Mouse (Mus musculus): ENCODE results near the gene Mrpl9. TPM values are rescaled to one million over a fixed set of nuclear protein-coding genes. Genes with fewer than 3 reads are reported as not detected.
A peak's percentile ranks its signal among the peaks of the same experiment; 100 is the strongest.

Mrpl9 gene
- polyA plus RNA-seq, 1 experiment from 2014 or later, result 57.2 TPM

DNA sequence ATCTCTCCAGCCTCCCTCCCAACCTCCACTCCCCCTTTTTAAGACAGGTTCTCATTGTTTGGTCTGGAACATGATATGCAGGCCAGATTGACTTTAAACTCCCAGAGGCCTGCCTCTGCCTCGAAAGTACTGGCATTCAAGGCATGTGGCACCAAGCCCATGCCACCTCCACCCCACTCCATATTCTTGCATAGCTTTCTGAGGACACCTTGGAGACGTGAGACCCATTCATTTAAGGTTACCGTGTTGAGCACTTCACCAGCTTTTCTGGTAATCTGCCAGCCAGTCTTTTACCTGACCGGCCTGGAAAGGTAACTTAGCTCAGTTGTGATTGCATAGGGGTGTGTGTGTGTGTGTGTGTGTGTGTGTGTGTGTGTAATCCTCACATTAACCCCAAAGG lies 37.6 kb upstream of the Mrpl9 start:
- H3K4me1 ChIP-seq (ENCODE audit: control insufficient read depth, insufficient read depth, low read length), result 0 out of 2 replicates have a peak, but pooled peaks cover 2% of the 10 kb centered on the region
- H3K9me3 ChIP-seq (replicated peaks; ENCODE audit: control insufficient read depth, low read length), result no peaks in the 10 kb centered on the region
- no peak overlapping the region for H3K27ac ChIP-seq (ENCODE audit: low read depth, low read length)
- no peak overlapping the region for H3K9ac ChIP-seq (ENCODE audit: low read length)
- H3K27me3 ChIP-seq (replicated peaks; ENCODE audit: control insufficient read depth, insufficient read depth, low read length), result no peaks in the 10 kb centered on the region
- no peak overlapping the region for H3K4me2 ChIP-seq (ENCODE audit: low read length)
- no peak overlapping the region for H3K4me3 ChIP-seq (ENCODE audit: low read depth, low read length)
- ATAC-seq, result no peak
- no peaks in the 10 kb centered on the region for H3K36me3 ChIP-seq (ENCODE audit: control insufficient read depth, insufficient read depth, low read length)
- no peak for DNase-seq (ENCODE audit: low spot score)
- WGBS, result 80% methylated on average over 4 of the region's 4 CpGs

- DNase-seq (ENCODE audit: low spot score) (no peak), ATAC-seq (peak; percentile 62)
- 4% methylated on average over 25 of the region's 25 CpGs for WGBS
- peak overlapping the region; percentile 67 for H3K27ac ChIP-seq (ENCODE audit: low read depth, low read length)
- no peaks in the 10 kb centered on the region for H3K9me3 ChIP-seq (replicated peaks; ENCODE audit: control insufficient read depth, low read length)
- H3K4me3 ChIP-seq (ENCODE audit: low read depth, low read length), result peak overlapping the region; percentile 57
- peak overlapping the region; percentile 76 for H3K9ac ChIP-seq (ENCODE audit: low read length)
- H3K36me3 ChIP-seq (ENCODE audit: control insufficient read depth, insufficient read depth, low read length), result no peaks in the 10 kb centered on the region
- peak overlapping the region; percentile 89 for H3K4me2 ChIP-seq (ENCODE audit: low read length)
- H3K4me1 ChIP-seq (ENCODE audit: control insufficient read depth, insufficient read depth, low read length), result 0 out of 2 replicates have a peak, but pooled peaks cover 7% of the 10 kb centered on the region
- no peaks in the 10 kb centered on the region for H3K27me3 ChIP-seq (replicated peaks; ENCODE audit: control insufficient read depth, insufficient read depth, low read length)
These were observed 30.6 kb upstream of the Mrpl9 start for GRCm38 (mm10) chr3:94412530-94412929.

GRCm38 (mm10) chr3:94413031-94413679 lies 30.0 kb upstream of the Mrpl9 start, which contains the start of gene Tdrkh:
TSS of gene Tdrkh (plus strand) at chr3:94413273.
- Histone ChIP-seq H3K4me2 (ENCODE audit: low read length) (peak within 1 kb of the TSS; percentile 89), H3K9me3 (replicated peaks; ENCODE audit: control insufficient read depth, low read length) (no peaks in the 10 kb centered on the region), H3K4me1 (ENCODE audit: control insufficient read depth, insufficient read depth, low read length) (0 out of 2 replicates have a peak, but pooled peaks cover 7% of the 10 kb centered on the region), H3K4me3 (ENCODE audit: low read depth, low read length) (peak within 1 kb of the TSS; percentile 57), H3K9ac (ENCODE audit: low read length) (peak within 1 kb of the TSS; percentile 76), H3K36me3 (ENCODE audit: control insufficient read depth, insufficient read depth, low read length) (no peaks in the 10 kb centered on the region), H3K27me3 (replicated peaks; ENCODE audit: control insufficient read depth, insufficient read depth, low read length) (no peaks in the 10 kb centered on the region), H3K27ac (ENCODE audit: low read depth, low read length) (peak within 1 kb of the TSS; percentile 67)
- ATAC-seq (peak; percentile 100), DNase-seq (ENCODE audit: low spot score) (peak; percentile 99)
- WGBS, result 7% methylated on average over 52 of the region's 52 CpGs

GRCm38 (mm10) chr3:94430980-94431379 lies 12.1 kb upstream of the Mrpl9 start:
- WGBS, result 89% methylated on average over 2 of the region's 2 CpGs
- no peak for ATAC-seq
- H3K9ac ChIP-seq (ENCODE audit: low read length), result no peak overlapping the region

DNA sequence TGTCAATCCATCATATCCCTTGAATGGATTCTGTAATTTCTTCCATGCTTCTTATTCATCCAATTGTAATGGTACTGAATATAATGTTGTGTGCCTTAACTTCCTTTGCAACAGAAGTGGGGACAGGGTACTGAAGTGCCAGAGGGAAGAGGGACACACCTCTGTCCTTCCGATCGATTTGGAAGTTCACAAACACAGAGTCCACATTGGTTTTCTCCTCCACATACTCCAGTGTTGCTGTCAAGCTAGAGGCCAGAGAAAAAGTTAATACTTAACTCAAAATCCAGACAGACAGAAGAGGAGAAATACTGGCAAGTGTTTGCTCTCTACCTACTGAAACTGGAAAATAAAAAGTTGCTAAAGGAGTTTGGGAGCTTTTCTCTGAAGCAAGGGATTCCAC lies 8.8 kb upstream of the Mrpl9 start:
- H3K27me3 ChIP-seq (replicated peaks; ENCODE audit: control insufficient read depth, insufficient read depth, low read length), result no peaks in the 10 kb centered on the region
- ATAC-seq, result no peak
- no peak overlapping the region for H3K27ac ChIP-seq (ENCODE audit: low read depth, low read length)
- H3K4me1 ChIP-seq (ENCODE audit: control insufficient read depth, insufficient read depth, low read length), result no peaks in the 10 kb centered on the region
- DNase-seq (ENCODE audit: low spot score), result no peak
- no peak overlapping the region for H3K4me2 ChIP-seq (ENCODE audit: low read length)
- 94% methylated on average over 2 of the region's 2 CpGs for WGBS
- H3K36me3 ChIP-seq (ENCODE audit: control insufficient read depth, insufficient read depth, low read length), result peaks cover 19% of the 10 kb centered on the region
- no peak overlapping the region for H3K9ac ChIP-seq (ENCODE audit: low read length)
- no peaks in the 10 kb centered on the region for H3K9me3 ChIP-seq (replicated peaks; ENCODE audit: control insufficient read depth, low read length)
- no peak overlapping the region for H3K4me3 ChIP-seq (ENCODE audit: low read depth, low read length)

More at GRCm38 (mm10) chr3:94430980-94431379, 12.1 kb upstream of the Mrpl9 start:
- Histone ChIP-seq H3K27me3 (replicated peaks; ENCODE audit: control insufficient read depth, insufficient read depth, low read length) (no peaks in the 10 kb centered on the region), H3K36me3 (ENCODE audit: control insufficient read depth, insufficient read depth, low read length) (peaks cover 47% of the 10 kb centered on the region), H3K4me3 (ENCODE audit: low read depth, low read length) (no peak overlapping the region), H3K27ac (ENCODE audit: low read depth, low read length) (no peak overlapping the region), H3K4me2 (ENCODE audit: low read length) (no peak overlapping the region), H3K9me3 (replicated peaks; ENCODE audit: control insufficient read depth, low read length) (no peaks in the 10 kb centered on the region), H3K4me1 (ENCODE audit: control insufficient read depth, insufficient read depth, low read length) (no peaks in the 10 kb centered on the region)
- no peak for DNase-seq (ENCODE audit: low spot score)

GRCm38 (mm10) chr3:94436420-94436819 lies 6.7 kb upstream of the Mrpl9 start:
- 86% methylated on average over 9 of the region's 9 CpGs for WGBS
- no peak overlapping the region for H3K4me3 ChIP-seq (ENCODE audit: low read depth, low read length)
- DNase-seq (ENCODE audit: low spot score), result no peak
- no peak overlapping the region for H3K9ac ChIP-seq (ENCODE audit: low read length)
- H3K27ac ChIP-seq (ENCODE audit: low read depth, low read length), result no peak overlapping the region
- H3K9me3 ChIP-seq (replicated peaks; ENCODE audit: control insufficient read depth, low read length), result no peaks in the 10 kb centered on the region
- no peaks in the 10 kb centered on the region for H3K4me1 ChIP-seq (ENCODE audit: control insufficient read depth, insufficient read depth, low read length)
- no peaks in the 10 kb centered on the region for H3K27me3 ChIP-seq (replicated peaks; ENCODE audit: control insufficient read depth, insufficient read depth, low read length)
- ATAC-seq, result no peak
- H3K4me2 ChIP-seq (ENCODE audit: low read length), result no peak overlapping the region
- no peaks in the 10 kb centered on the region for H3K36me3 ChIP-seq (ENCODE audit: control insufficient read depth, insufficient read depth, low read length)

DNA sequence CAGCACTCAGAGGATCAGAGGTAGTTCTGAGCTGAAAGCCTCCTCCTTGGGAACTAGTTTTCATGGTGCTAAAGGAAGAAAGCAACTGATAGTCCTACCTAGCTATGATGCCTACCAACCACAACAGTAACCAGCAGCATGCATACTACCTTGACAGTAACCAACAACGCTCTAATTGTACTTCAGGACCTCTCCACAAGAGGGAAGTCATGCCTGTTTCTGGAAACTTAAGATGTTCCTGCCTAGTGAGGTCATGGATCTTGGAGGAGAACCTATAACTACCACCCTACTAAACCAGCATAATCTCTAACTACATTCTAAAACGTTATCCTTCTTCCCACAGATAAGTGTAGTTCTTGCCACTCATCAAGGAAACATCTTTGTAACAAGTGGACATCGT lies 1.9 kb upstream of the Mrpl9 start:
- no peaks in the 10 kb centered on the region for H3K9me3 ChIP-seq (replicated peaks; ENCODE audit: control insufficient read depth, low read length)
- peaks cover 2% of the 10 kb centered on the region; the same call in 1 of the 2 replicates for H3K4me1 ChIP-seq (ENCODE audit: control insufficient read depth, insufficient read depth, low read length)
- no peaks in the 10 kb centered on the region for H3K27me3 ChIP-seq (replicated peaks; ENCODE audit: control insufficient read depth, insufficient read depth, low read length)
- H3K4me2 ChIP-seq (ENCODE audit: low read length), result no peak overlapping the region
- H3K36me3 ChIP-seq (ENCODE audit: control insufficient read depth, insufficient read depth, low read length), result peaks cover 17% of the 10 kb centered on the region
- DNase-seq (ENCODE audit: low spot score) (peak; percentile 23), ATAC-seq (no peak)
- H3K4me3 ChIP-seq (ENCODE audit: low read depth, low read length), result no peak overlapping the region
- WGBS, result 42% methylated on average over 3 of the region's 3 CpGs
- no peak overlapping the region for H3K9ac ChIP-seq (ENCODE audit: low read length)
- no peak overlapping the region for H3K27ac ChIP-seq (ENCODE audit: low read depth, low read length)

DNA sequence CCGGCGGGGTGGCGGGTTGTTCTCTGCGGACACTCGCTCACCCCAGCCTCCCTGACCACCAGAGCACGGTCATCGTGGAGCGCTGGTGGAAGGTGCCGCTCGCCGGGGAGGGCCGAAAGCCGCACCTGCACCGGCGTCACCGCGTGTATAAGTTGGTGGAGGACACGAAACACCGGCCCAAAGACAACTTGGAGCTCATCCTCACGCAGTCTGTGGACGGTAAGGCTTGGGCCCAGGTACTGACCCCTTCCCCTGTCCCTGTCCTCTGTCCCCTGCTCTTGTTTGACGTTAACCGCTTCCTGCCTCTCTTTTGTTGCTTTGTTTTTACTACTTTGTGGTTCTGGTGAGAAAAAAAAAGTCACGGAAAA lies 463 bp downstream of the Mrpl9 start, which contains the start of gene Oaz3:
Gene Oaz3, minus strand, starts transcription at position 319 of the 368 bp plus-strand sequence.
- peaks cover 2% of the 10 kb centered on the region; the same call in 1 of the 2 replicates for H3K4me1 ChIP-seq (ENCODE audit: control insufficient read depth, insufficient read depth, low read length)
- ATAC-seq (no peak), DNase-seq (ENCODE audit: low spot score) (no peak)
- H3K9me3 ChIP-seq (replicated peaks; ENCODE audit: control insufficient read depth, low read length), result no peaks in the 10 kb centered on the region
- H3K4me2 ChIP-seq (ENCODE audit: low read length), result peak within 1 kb of the TSS; percentile 91
- no peaks in the 10 kb centered on the region for H3K27me3 ChIP-seq (replicated peaks; ENCODE audit: control insufficient read depth, insufficient read depth, low read length)
- WGBS, result under 1% methylated on average over 24 of the region's 24 CpGs
- peak within 1 kb of the TSS; percentile 88 for H3K9ac ChIP-seq (ENCODE audit: low read length)
- H3K36me3 ChIP-seq (ENCODE audit: control insufficient read depth, insufficient read depth, low read length), result peaks cover 41% of the 10 kb centered on the region
- H3K27ac ChIP-seq (ENCODE audit: low read depth, low read length), result 0 out of 2 replicates have a peak within 1 kb of the TSS, but pooled peaks have one; percentile 27
- H3K4me3 ChIP-seq (ENCODE audit: low read depth, low read length), result peak within 1 kb of the TSS; percentile 94

GRCm38 (mm10) chr3:94449377-94449776 lies 6.3 kb downstream of the Mrpl9 start:
- WGBS, result 87% methylated on average over 2 of the region's 2 CpGs
- H3K27me3 ChIP-seq (replicated peaks; ENCODE audit: control insufficient read depth, insufficient read depth, low read length), result no peaks in the 10 kb centered on the region
- H3K36me3 ChIP-seq (ENCODE audit: control insufficient read depth, insufficient read depth, low read length), result peaks cover 53% of the 10 kb centered on the region
- H3K27ac ChIP-seq (ENCODE audit: low read depth, low read length), result no peak overlapping the region
- no peak for DNase-seq (ENCODE audit: low spot score)
- no peak overlapping the region for H3K9ac ChIP-seq (ENCODE audit: low read length)
- no peaks in the 10 kb centered on the region; the same call in 1 of the 2 replicates for H3K4me1 ChIP-seq (ENCODE audit: control insufficient read depth, insufficient read depth, low read length)
- no peaks in the 10 kb centered on the region for H3K9me3 ChIP-seq (replicated peaks; ENCODE audit: control insufficient read depth, low read length)
- no peak for ATAC-seq
- no peak overlapping the region for H3K4me2 ChIP-seq (ENCODE audit: low read length)
- H3K4me3 ChIP-seq (ENCODE audit: low read depth, low read length), result no peak overlapping the region

Measured in forebrain, embryonic 14.5 days (tissue).